In genomic region chr17:65706220-65706619, GRCm38 (mm10) we compare ENCODE assay signal across 8 mouse cellular contexts.
DNase-seq lines count a peak whose midpoint lies in the region; ATAC-seq and TF ChIP-seq lines count a peak whose summit lies in the region.

No protein-coding gene starts in this region.

- H3K4me2 ChIP-seq in hindbrain, embryonic 14.5 days (replicated peaks): no peak overlapping the region
- no peak overlapping the region for H3K4me2 ChIP-seq in hindbrain, embryonic 16.5 days (ENCODE audit: low read length)

- peaks cover 5% of the 10 kb centered on the region for H3K9me3 ChIP-seq in hindbrain, embryonic 14.5 days (ENCODE audit: control insufficient read depth, low read length)
- H3K9me3 ChIP-seq in hindbrain, embryonic 16.5 days (ENCODE audit: control insufficient read depth, low read length): peaks cover under 1% of the 10 kb centered on the region
- no peaks in the 10 kb centered on the region for H3K9me3 ChIP-seq in MEL (replicated peaks; ENCODE audit: insufficient read depth, low read length)

- intact Hi-C loops in heart, postnatal 14 days (cut with DNase I): loop anchor here (5.0 to 10.0 kb wide), 2 partner anchors 66 to 399 kb away; partner anchors contain the start of genes Ndufv2 and Rab31
- intact Hi-C loops in left cerebral cortex, postnatal 10 days (cut with DNase I): loop anchor here (5.0 kb wide), 1 partner anchor 66 kb away; the partner anchor contains the start of gene Rab31

- H3K36me3 ChIP-seq in hindbrain, embryonic 14.5 days (replicated peaks; ENCODE audit: control insufficient read depth, insufficient read depth): peaks cover 7% of the 10 kb centered on the region; the same call in 1 of the 2 replicates
- peaks cover under 1% of the 10 kb centered on the region for H3K36me3 ChIP-seq in hindbrain, embryonic 16.5 days (ENCODE audit: control insufficient read depth, insufficient read depth, low read length)
- H3K36me3 ChIP-seq in MEL (ENCODE audit: control insufficient read depth in 1 of 2, insufficient read depth in 2 of 2, low read length in 2 of 2): no peaks in the 10 kb centered on the region; a peak in 2 of 4 replicates

- peaks cover 8% of the 10 kb centered on the region for H3K4me1 ChIP-seq in hindbrain, embryonic 14.5 days (replicated peaks; ENCODE audit: control insufficient read depth, insufficient read depth, low read length)
- H3K4me1 ChIP-seq in hindbrain, embryonic 16.5 days (ENCODE audit: control insufficient read depth, insufficient read depth, low read depth, low read length): peaks cover 14% of the 10 kb centered on the region
- H3K4me1 ChIP-seq in MEL (ENCODE audit: control insufficient read depth in 1 of 2, insufficient read depth in 2 of 2, low read length in 2 of 2): peaks cover 5 to 12% of the 10 kb centered on the region in 2 experiments; a peak in 3 of 4 replicates

- TF ChIP-seq RAD21 in MEL (IDR thresholded peaks at IDR 0.05; ENCODE audit: low read depth, low read length): peak; percentile 17

- no peak overlapping the region for H3K9ac ChIP-seq in hindbrain, embryonic 14.5 days
- H3K9ac ChIP-seq in hindbrain, embryonic 16.5 days (ENCODE audit: low read depth, low read length): no peak overlapping the region
- H3K9ac ChIP-seq in MEL (ENCODE audit: control insufficient read depth, low read depth, low read length, poor library complexity, severe bottlenecking): no peak overlapping the region

- no peak overlapping the region for H3K27ac ChIP-seq in hindbrain, embryonic 14.5 days
- no peak overlapping the region for H3K27ac ChIP-seq in hindbrain, embryonic 16.5 days (ENCODE audit: low read depth, low read length)
- H3K27ac ChIP-seq in MEL (ENCODE audit: control insufficient read depth, low read depth, low read length): no peak overlapping the region

- no peak for TF ChIP-seq EP300 in MEL (IDR thresholded peaks at IDR 0.05; ENCODE audit: low read depth in 1 of 2, low read length in 2 of 2)

- no peak overlapping the region for H3K4me3 ChIP-seq in hindbrain, embryonic 14.5 days (replicated peaks; ENCODE audit: low read length)
- H3K4me3 ChIP-seq in hindbrain, embryonic 16.5 days (ENCODE audit: low read length): no peak overlapping the region
- no peak overlapping the region for H3K4me3 ChIP-seq in MEL (ENCODE audit: control insufficient read depth in 1 of 2, insufficient read depth in 1 of 2, low read depth in 2 of 2, low read length in 2 of 2)

- peak; percentile 41; the same call in 1 of the 2 replicates for ATAC-seq in hindbrain, embryonic 14.5 days (ENCODE audit: low FRiP score)
- ATAC-seq in hindbrain, embryonic 16.5 days: no peak
- no peak for ATAC-seq in erythroblast, adult 5-6 weeks (replicated peaks; ENCODE audit: low FRiP score, poor library complexity, severe bottlenecking)

- WGBS in hindbrain, embryonic 14.5 days: 78% methylated on average over 5 of the region's 5 CpGs
- WGBS in hindbrain, embryonic 16.5 days: 81% methylated on average over 5 of the region's 5 CpGs

- no peak for TF ChIP-seq POLR2A in MEL (IDR thresholded peaks at IDR 0.05; ENCODE audit: control insufficient read depth in 1 of 2, insufficient read depth in 1 of 2, low read depth in 1 of 2, low read length in 2 of 2, poor library complexity in 1 of 2)

- TF ChIP-seq CTCF in MEL (IDR thresholded peaks at IDR 0.05 in 2 of 3, conservative IDR thresholded peaks at IDR 0.05 in 1 of 3; ENCODE audit: control insufficient read depth in 1 of 3, insufficient read depth in 1 of 3, low read depth in 2 of 3, low read length in 3 of 3, poor library complexity in 1 of 3, severe bottlenecking in 1 of 3): peak in 2 of 3 experiments; percentile 20 to 25; a peak in 3 of 6 replicates

- DNase-seq in hindbrain, embryonic 14.5 days (ENCODE audit: low spot score): peak; percentile 53
- no peak for DNase-seq in MEL (ENCODE audit: low read depth, low spot score)
- peak; percentile 89 to 90 for DNase-seq in cerebellum, postnatal 10 days
- peak; percentile 70 to 82 for DNase-seq in heart, postnatal 14 days
- DNase-seq in left cerebral cortex, postnatal 10 days (ENCODE audit: extremely low spot score in 1 of 2, low spot score in 2 of 2): peak; percentile 62 to 83
- DNase-seq in retina, embryonic 14.5 days (ENCODE audit: low spot score): peak; percentile 51

- no peaks in the 10 kb centered on the region for H3K79me2 ChIP-seq in MEL (ENCODE audit: control insufficient read depth, insufficient read depth, low read length, poor library complexity)

- no peaks in the 10 kb centered on the region for H3K27me3 ChIP-seq in hindbrain, embryonic 14.5 days (ENCODE audit: control insufficient read depth, insufficient read depth, low read length)
- H3K27me3 ChIP-seq in hindbrain, embryonic 16.5 days (replicated peaks; ENCODE audit: control insufficient read depth, insufficient read depth, low read length): no peaks in the 10 kb centered on the region
- no peaks in the 10 kb centered on the region for H3K27me3 ChIP-seq in MEL (ENCODE audit: control insufficient read depth in 1 of 2, insufficient read depth in 2 of 2, low read length in 2 of 2)

TF ChIP-seq in MEL, 35 proteins besides CTCF, POLR2A, EP300 and RAD21:
- no peak for TF ChIP-seq CHD2 (IDR thresholded peaks at IDR 0.05; ENCODE audit: low read length)
- no peak for TF ChIP-seq POLR2AphosphoS2 (IDR thresholded peaks at IDR 0.05; ENCODE audit: low read length)
- no peak for TF ChIP-seq ELF1 (IDR thresholded peaks at IDR 0.05; ENCODE audit: low read depth, low read length)
- TF ChIP-seq MYC (IDR thresholded peaks at IDR 0.05; ENCODE audit: low read depth, low read length): no peak
- TF ChIP-seq E2F4 (IDR thresholded peaks at IDR 0.05; ENCODE audit: borderline replicate concordance, low read depth, low read length): no peak
- TF ChIP-seq GATA1 (IDR thresholded peaks at IDR 0.05; ENCODE audit: low read depth, low read length): no peak
- no peak for TF ChIP-seq MYB (IDR thresholded peaks at IDR 0.05; ENCODE audit: low read depth, low read length)
- TF ChIP-seq RCOR1 (IDR thresholded peaks at IDR 0.05; ENCODE audit: low read depth, low read length): no peak
- TF ChIP-seq HCFC1 (IDR thresholded peaks at IDR 0.05; ENCODE audit: low read depth, low read length): no peak
- no peak for TF ChIP-seq ETS1 (IDR thresholded peaks at IDR 0.05; ENCODE audit: low read depth, low read length)
